Mouse (Mus musculus) midbrain, embryonic 13.5 days (tissue): ENCODE measurements around the gene Kcnq1. TPM values are rescaled to one million over a fixed set of nuclear protein-coding genes. Genes with fewer than 3 reads are reported as not detected.

ENCODE experiments used
- ATAC-seq: fragments of 200-750 bp; cut with Nextera tagmentation; 2 replicates; pipeline ENCODE4 v1.8.0; 2017; ENCODE audit warnings: mild to moderate bottlenecking, moderate TSS enrichment, moderate library complexity
- H3K27ac ChIP-seq: fragments of 300-500 bp; sonication (generic); 2 replicates; pipeline ENCODE4 v1.5.1; 2015; ENCODE audit warnings: inconsistent platforms, mild to moderate bottlenecking, moderate library complexity
- H3K27me3 ChIP-seq: fragments of 300-500 bp; sonication (generic); 2 replicates; pipeline ENCODE4 v1.6.1; 2015; ENCODE audit warnings: mild to moderate bottlenecking, inconsistent platforms
- H3K36me3 ChIP-seq: fragments of 300-500 bp; sonication (generic); 2 replicates; pipeline ENCODE4 v1.6.1; 2015; ENCODE audit warnings: mild to moderate bottlenecking, inconsistent platforms
- H3K4me1 ChIP-seq: fragments of 300-500 bp; sonication (generic); replicated peaks from 2 replicates; pipeline ENCODE4 v1.6.1; 2015; ENCODE audit warnings: inconsistent platforms
- H3K4me2 ChIP-seq: fragments of 300-500 bp; sonication (generic); replicated peaks from 2 replicates; pipeline ENCODE4 v1.6.1; 2015; ENCODE audit warnings: moderate library complexity, mild to moderate bottlenecking, inconsistent platforms
- H3K4me3 ChIP-seq: fragments of 300-500 bp; sonication (generic); replicated peaks from 2 replicates; pipeline ENCODE4 v1.5.1; 2015; ENCODE audit warnings: mild to moderate bottlenecking, inconsistent platforms
- H3K9ac ChIP-seq: fragments of 300-500 bp; sonication (generic); replicated peaks from 2 replicates; pipeline ENCODE4 v1.6.1; 2015; ENCODE audit warnings: mild to moderate bottlenecking, inconsistent platforms
- H3K9me3 ChIP-seq: fragments of 300-500 bp; sonication (generic); 2 replicates; pipeline ENCODE4 v1.6.1; 2016; ENCODE audit warnings: mild to moderate bottlenecking, inconsistent platforms
- WGBS: fragments of 180-500 bp; shearing (Covaris S2); methylation state at CpG from one replicate; pipeline ENCODE4 v1.1.7; 2015; 5-methylcytosine and 5-hydroxymethylcytosine counted together
- polyA plus RNA-seq: library from polyadenylated mRNA; unstranded; fragments of >200 nt; fragmentation: Nextera tagmentation; extraction: Ambion mirVana; gene quantifications from 2 replicates; pipeline ENCODE4 v1.2.1, GENCODE M21; 2015

Kcnq1 gene
- polyA plus RNA-seq, 1 experiment from 2014 or later = 0.89 TPM

GRCm38 (mm10) chr7:143069751-143070400, 36.3 kb upstream of the Kcnq1 start:
- Histone ChIP-seq H3K36me3 (peaks cover 31% of the 10 kb centered on the region), H3K27ac (peak overlapping the region; percentile 88), H3K27me3 (no peaks in the 10 kb centered on the region), H3K4me1 (peaks cover 29% of the 10 kb centered on the region), H3K4me2 (peak overlapping the region; percentile 100), H3K4me3 (peak overlapping the region; percentile 91), H3K9ac (peak overlapping the region; percentile 93), H3K9me3 (no peaks in the 10 kb centered on the region)
- 10% methylated on average over 30 of the region's 30 CpGs for WGBS
- ATAC-seq = no peak

- no peaks in the 10 kb centered on the region for H3K27me3 ChIP-seq
- H3K27ac ChIP-seq = no peak overlapping the region
- 85% methylated on average over 10 of the region's 10 CpGs for WGBS
- peaks cover 29% of the 10 kb centered on the region for H3K4me1 ChIP-seq
- peaks cover 24% of the 10 kb centered on the region for H3K36me3 ChIP-seq
- H3K4me3 ChIP-seq = peak overlapping the region; percentile 91
- H3K4me2 ChIP-seq = peak overlapping the region; percentile 100
- no peak for ATAC-seq
- no peaks in the 10 kb centered on the region for H3K9me3 ChIP-seq
- peak overlapping the region; percentile 93 for H3K9ac ChIP-seq
Observed at GRCm38 (mm10) chr7:143070506-143071070, 35.6 kb upstream of the Kcnq1 start.

- 84% methylated on average over 5 of the region's 5 CpGs for WGBS
Observed at GRCm38 (mm10) chr7:143072605-143073004, 33.6 kb upstream of the Kcnq1 start.

GRCm38 (mm10) chr7:143073086-143073485, 33.1 kb upstream of the Kcnq1 start:
- no peaks in the 10 kb centered on the region for H3K27me3 ChIP-seq
- WGBS = 83% methylated on average over 1 of the region's 1 CpGs
- no peak overlapping the region for H3K27ac ChIP-seq
- H3K4me3 ChIP-seq = no peak overlapping the region
- no peak overlapping the region for H3K9ac ChIP-seq
- H3K36me3 ChIP-seq = no peaks in the 10 kb centered on the region; the same call in 1 of the 2 replicates
- H3K4me1 ChIP-seq = peaks cover 22% of the 10 kb centered on the region
- no peak for ATAC-seq
- no peaks in the 10 kb centered on the region for H3K9me3 ChIP-seq
- no peak overlapping the region for H3K4me2 ChIP-seq

More at GRCm38 (mm10) chr7:143072605-143073004, 33.6 kb upstream of the Kcnq1 start:
- Histone ChIP-seq H3K4me1 (peaks cover 26% of the 10 kb centered on the region), H3K4me3 (no peak overlapping the region), H3K36me3 (peaks cover 4% of the 10 kb centered on the region; the same call in 1 of the 2 replicates), H3K27ac (no peak overlapping the region), H3K27me3 (no peaks in the 10 kb centered on the region), H3K9ac (no peak overlapping the region), H3K9me3 (no peaks in the 10 kb centered on the region), H3K4me2 (no peak overlapping the region)
- ATAC-seq = no peak

GRCm38 (mm10) chr7:143075394-143075793, 30.8 kb upstream of the Kcnq1 start:
- Histone ChIP-seq H3K4me1 (peaks cover 9% of the 10 kb centered on the region), H3K9me3 (no peaks in the 10 kb centered on the region), H3K4me2 (no peak overlapping the region), H3K36me3 (no peaks in the 10 kb centered on the region; the same call in 1 of the 2 replicates), H3K9ac (no peak overlapping the region), H3K27me3 (no peaks in the 10 kb centered on the region), H3K27ac (no peak overlapping the region), H3K4me3 (no peak overlapping the region)
- no peak for ATAC-seq
- 78% methylated on average over 5 of the region's 5 CpGs for WGBS

- Histone ChIP-seq H3K27ac (no peak overlapping the region), H3K9ac (no peak overlapping the region), H3K27me3 (no peaks in the 10 kb centered on the region), H3K4me3 (no peak overlapping the region), H3K4me1 (no peaks in the 10 kb centered on the region), H3K4me2 (no peak overlapping the region), H3K36me3 (no peaks in the 10 kb centered on the region), H3K9me3 (no peaks in the 10 kb centered on the region)
- ATAC-seq = no peak
- 91% methylated on average over 2 of the region's 2 CpGs for WGBS
Observed at GRCm38 (mm10) chr7:143077351-143077750, 28.8 kb upstream of the Kcnq1 start.

GRCm38 (mm10) chr7:143082024-143082423, 24.1 kb upstream of the Kcnq1 start:
- H3K4me2 ChIP-seq = no peak overlapping the region
- 65% methylated on average over 6 of the region's 6 CpGs for WGBS
- H3K4me1 ChIP-seq = no peaks in the 10 kb centered on the region
- H3K9ac ChIP-seq = no peak overlapping the region
- H3K4me3 ChIP-seq = no peak overlapping the region
- H3K9me3 ChIP-seq = no peaks in the 10 kb centered on the region
- H3K36me3 ChIP-seq = no peaks in the 10 kb centered on the region
- no peak overlapping the region for H3K27ac ChIP-seq
- H3K27me3 ChIP-seq = no peaks in the 10 kb centered on the region; the same call in 1 of the 2 replicates
- ATAC-seq = no peak

GRCm38 (mm10) chr7:143083708-143084107, 22.5 kb upstream of the Kcnq1 start:
- no peak for ATAC-seq
- no peaks in the 10 kb centered on the region for H3K4me1 ChIP-seq

GRCm38 (mm10) chr7:143086366-143086765, 19.8 kb upstream of the Kcnq1 start:
- no peak overlapping the region for H3K4me2 ChIP-seq
- H3K9ac ChIP-seq = no peak overlapping the region
- no peaks in the 10 kb centered on the region for H3K36me3 ChIP-seq
- H3K4me1 ChIP-seq = no peaks in the 10 kb centered on the region
- ATAC-seq = no peak
- 52% methylated on average over 2 of the region's 2 CpGs for WGBS
- no peaks in the 10 kb centered on the region for H3K9me3 ChIP-seq
- H3K27ac ChIP-seq = no peak overlapping the region
- H3K4me3 ChIP-seq = no peak overlapping the region
- peaks cover 8% of the 10 kb centered on the region; the same call in 1 of the 2 replicates for H3K27me3 ChIP-seq

More at GRCm38 (mm10) chr7:143083708-143084107, 22.5 kb upstream of the Kcnq1 start:
- Histone ChIP-seq H3K36me3 (no peaks in the 10 kb centered on the region), H3K27me3 (peaks cover under 1% of the 10 kb centered on the region; the same call in 1 of the 2 replicates), H3K27ac (no peak overlapping the region), H3K9me3 (no peaks in the 10 kb centered on the region), H3K9ac (no peak overlapping the region), H3K4me2 (no peak overlapping the region), H3K4me3 (no peak overlapping the region)
- 83% methylated on average over 2 of the region's 2 CpGs for WGBS

- Histone ChIP-seq H3K9me3 (no peaks in the 10 kb centered on the region), H3K36me3 (no peaks in the 10 kb centered on the region), H3K27me3 (peaks cover 8% of the 10 kb centered on the region; the same call in 1 of the 2 replicates), H3K4me1 (no peaks in the 10 kb centered on the region), H3K4me2 (no peak overlapping the region), H3K9ac (no peak overlapping the region), H3K4me3 (no peak overlapping the region), H3K27ac (no peak overlapping the region)
- 33% methylated on average over 4 of the region's 4 CpGs for WGBS
- peak; percentile 69 for ATAC-seq
Observed at GRCm38 (mm10) chr7:143087070-143087579, 19.0 kb upstream of the Kcnq1 start.

GRCm38 (mm10) chr7:143093847-143094246, 12.3 kb upstream of the Kcnq1 start:
- no peak for ATAC-seq
- WGBS = 76% methylated on average over 3 of the region's 3 CpGs

More at GRCm38 (mm10) chr7:143093847-143094246, 12.3 kb upstream of the Kcnq1 start:
- H3K27ac ChIP-seq = no peak overlapping the region
- H3K9me3 ChIP-seq = no peaks in the 10 kb centered on the region
- no peaks in the 10 kb centered on the region for H3K4me1 ChIP-seq
- H3K4me2 ChIP-seq = no peak overlapping the region
- H3K4me3 ChIP-seq = no peak overlapping the region
- no peak overlapping the region for H3K9ac ChIP-seq
- 0 out of 2 replicates have a peak, but pooled peaks cover 6% of the 10 kb centered on the region for H3K27me3 ChIP-seq
- no peaks in the 10 kb centered on the region for H3K36me3 ChIP-seq
